Mouse (Mus musculus): Measurements from ENCODE around the gene Mavs.

DNA sequence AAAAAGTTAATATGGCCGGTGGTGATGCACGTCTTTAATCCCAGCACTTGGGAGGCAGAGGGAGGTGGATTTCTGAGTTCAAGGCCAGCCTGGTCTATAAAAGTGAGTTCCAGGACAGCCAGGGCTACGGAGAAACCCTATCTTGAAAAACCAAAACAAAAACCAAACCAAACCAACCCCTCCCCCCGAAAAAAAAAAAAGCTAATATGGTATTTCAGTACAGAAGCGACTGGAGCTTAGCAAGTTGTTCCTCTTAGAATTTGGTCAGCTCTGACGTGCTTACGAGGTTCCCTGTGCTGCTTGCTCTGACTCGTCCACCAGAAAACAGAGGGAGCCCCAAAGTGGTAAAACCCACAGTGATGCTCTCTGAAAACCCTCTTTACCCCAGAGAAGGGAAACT lies 24.8 kb downstream of the Mavs start:
- TF ChIP-seq CTCF (conservative IDR thresholded peaks at IDR 0.05; ENCODE audit: low read length) (no peak), NANOG (IDR thresholded peaks at IDR 0.05; ENCODE audit: borderline replicate concordance, low read length) (no peak), POU5F1 (IDR thresholded peaks at IDR 0.05; ENCODE audit: borderline replicate concordance, low read length) (no peak)
